8 mouse cellular contexts compared by ENCODE assay signal in genomic region chr9:108307021-108307807, GRCm38 (mm10). TPM values are rescaled to one million over a fixed set of nuclear protein-coding genes. Genes with fewer than 3 reads are reported as not detected.
DNase-seq lines count a peak whose midpoint lies in the region; ATAC-seq and TF ChIP-seq lines count a peak whose summit lies in the region.

No protein-coding gene starts in this region.

- ATAC-seq in CD4-positive, CD25-positive, alpha-beta regulatory T cell, adult 4 months = no peak
- no peak for ATAC-seq in limb, embryonic 15.5 days (ENCODE audit: insufficient number of reproducible peaks, low FRiP score, low TSS enrichment, low read depth)
- ATAC-seq in stomach, postnatal 0 days (ENCODE audit: low FRiP score, low TSS enrichment) = no peak

- H3K9ac ChIP-seq in limb, embryonic 15.5 days = peak overlapping the region; percentile 97
- peak overlapping the region; percentile 99 for H3K9ac ChIP-seq in stomach, postnatal 0 days (ENCODE audit: low read length)

- H3K36me3 ChIP-seq in thymus, adult 2 months (ENCODE audit: control insufficient read depth, insufficient read depth, low read length) = no peaks in the 10 kb centered on the region
- H3K36me3 ChIP-seq in limb, embryonic 15.5 days = peaks cover 20% of the 10 kb centered on the region
- peaks cover 4% of the 10 kb centered on the region; the same call in 1 of the 2 replicates for H3K36me3 ChIP-seq in stomach, postnatal 0 days (ENCODE audit: control insufficient read depth, insufficient read depth, low read length)

- peaks cover 9% of the 10 kb centered on the region for H3K4me1 ChIP-seq in thymus, adult 2 months (replicated peaks; ENCODE audit: control insufficient read depth, insufficient read depth, low read length)
- H3K4me1 ChIP-seq in limb, embryonic 15.5 days = peaks cover 26% of the 10 kb centered on the region
- H3K4me1 ChIP-seq in stomach, postnatal 0 days (replicated peaks; ENCODE audit: control insufficient read depth, insufficient read depth) = peaks cover 7% of the 10 kb centered on the region

- H3K4me3 ChIP-seq in thymus, adult 2 months (ENCODE audit: control insufficient read depth, insufficient read depth, low read length) = peak overlapping the region; percentile 95
- H3K4me3 ChIP-seq in limb, embryonic 15.5 days = peak overlapping the region; percentile 89
- peak overlapping the region; percentile 94 for H3K4me3 ChIP-seq in stomach, postnatal 0 days (ENCODE audit: low read depth, low read length)

- no peak for TF ChIP-seq CTCF in thymus, adult 2 months (IDR thresholded peaks at IDR 0.05; ENCODE audit: borderline replicate concordance, control insufficient read depth, extremely low read depth, insufficient read depth, low read length, poor library complexity)
- TF ChIP-seq CTCF in stomach, postnatal 0 days (IDR thresholded peaks at IDR 0.05; ENCODE audit: low read depth) = no peak

- peak overlapping the region; percentile 65 for H3K27ac ChIP-seq in thymus, adult 2 months (ENCODE audit: control insufficient read depth, insufficient read depth, low read length)
- H3K27ac ChIP-seq in limb, embryonic 15.5 days = peak overlapping the region; percentile 100
- H3K27ac ChIP-seq in stomach, postnatal 0 days (replicated peaks) = peak overlapping the region; percentile 100

- peak overlapping the region; percentile 65 for H3K4me2 ChIP-seq in limb, embryonic 15.5 days
- peak overlapping the region; percentile 61 for H3K4me2 ChIP-seq in stomach, postnatal 0 days (replicated peaks; ENCODE audit: low read depth)

- no peaks in the 10 kb centered on the region for H3K9me3 ChIP-seq in limb, embryonic 15.5 days
- H3K9me3 ChIP-seq in stomach, postnatal 0 days (ENCODE audit: control insufficient read depth, low read length) = no peaks in the 10 kb centered on the region

- 4% methylated on average over 12 of the region's 12 CpGs for WGBS in thymus, adult 2 months
- 7% methylated on average over 12 of the region's 12 CpGs for WGBS in limb, embryonic 15.5 days
- WGBS in stomach, postnatal 0 days = 2% methylated on average over 12 of the region's 12 CpGs

- no peaks in the 10 kb centered on the region for H3K27me3 ChIP-seq in thymus, adult 2 months (ENCODE audit: control insufficient read depth, insufficient read depth, low read length)
- no peaks in the 10 kb centered on the region for H3K27me3 ChIP-seq in limb, embryonic 15.5 days
- H3K27me3 ChIP-seq in stomach, postnatal 0 days (ENCODE audit: control insufficient read depth, insufficient read depth, low read length) = no peaks in the 10 kb centered on the region

- no peak for TF ChIP-seq POLR2A in thymus, adult 2 months (IDR thresholded peaks at IDR 0.05; ENCODE audit: control insufficient read depth, extremely low read depth, insufficient read depth, low read length, poor library complexity)

- TF ChIP-seq EP300 in stomach, postnatal 0 days (optimal IDR thresholded peaks at IDR 0.05) = no peak

- DNase-seq in CD4-positive, CD25-positive, alpha-beta regulatory T cell, adult 2 months (ENCODE audit: low read depth, low spot score) = peak; percentile 41
- DNase-seq in thymus, adult 2 months = no peak
- no peak for DNase-seq in thymus, postnatal 4 days
- no peak for DNase-seq in stomach, postnatal 0 days (ENCODE audit: low spot score)
- no peak for DNase-seq in spleen, adult 18-20 months
- no peak for DNase-seq in adrenal gland, adult 2 months

RNA-seq across cellular contexts. Expression of gene Tcta, which starts 1.3 kb away (rescaled TPM):
- polyA plus RNA-seq in CD4-positive, CD25-positive, alpha-beta regulatory T cell, adult 4 months (2017; shearing (Covaris generic)) = 10 to 100 TPM; 14.8 to 22.7 TPM
- 31.1 and 43.4 TPM in 2 replicates for polyA plus RNA-seq in thymus, adult 2 months (2012; rRNA removed)
- polyA plus RNA-seq in limb, embryonic 15.5 days (2015; fragmentation: Nextera tagmentation; extraction: Ambion mirVana) = 44.3 and 47.6 TPM in 2 replicates
- polyA plus RNA-seq in stomach, postnatal 0 days (2015; fragmentation: Nextera tagmentation; extraction: Ambion mirVana) = 58.2 and 61.4 TPM in 2 replicates
- total RNA-seq in adrenal gland, adult 2 months (2021) = 10 to 100 TPM; 31.3 to 56.7 TPM
- polyA plus RNA-seq in adrenal gland, adult 2 months (2012; rRNA removed) = 42.8 and 46.3 TPM in 2 replicates

RNA-seq across cellular contexts. Expression of gene Rhoa, which starts 1.3 kb away (rescaled TPM):
- polyA plus RNA-seq in CD4-positive, CD25-positive, alpha-beta regulatory T cell, adult 4 months (2017; shearing (Covaris generic)) = 100 to 1,000 TPM; 319 to 423 TPM
- polyA plus RNA-seq in thymus, adult 2 months (2012; rRNA removed) = 148 and 178 TPM in 2 replicates
- polyA plus RNA-seq in limb, embryonic 15.5 days (2015; fragmentation: Nextera tagmentation; extraction: Ambion mirVana) = 470 and 473 TPM in 2 replicates
- polyA plus RNA-seq in stomach, postnatal 0 days (2015; fragmentation: Nextera tagmentation; extraction: Ambion mirVana) = 363 and 370 TPM in 2 replicates
- total RNA-seq in adrenal gland, adult 2 months (2021) = 100 to 1,000 TPM; 355 to 363 TPM
- 169 and 187 TPM in 2 replicates for polyA plus RNA-seq in adrenal gland, adult 2 months (2012; rRNA removed)

RNA-seq across cellular contexts. Expression of gene Amt, which starts 10.6 kb away (rescaled TPM):
- polyA plus RNA-seq in CD4-positive, CD25-positive, alpha-beta regulatory T cell, adult 4 months (2017; shearing (Covaris generic)) = 1 to 10 TPM; 1.4 to 2.0 TPM
- 3.2 and 4.4 TPM in 2 replicates for polyA plus RNA-seq in thymus, adult 2 months (2012; rRNA removed)
- 8.3 and 9.5 TPM in 2 replicates for polyA plus RNA-seq in limb, embryonic 15.5 days (2015; fragmentation: Nextera tagmentation; extraction: Ambion mirVana)
- 10.5 and 11.6 TPM in 2 replicates for polyA plus RNA-seq in stomach, postnatal 0 days (2015; fragmentation: Nextera tagmentation; extraction: Ambion mirVana)
- total RNA-seq in adrenal gland, adult 2 months (2021) = 1 to 10 TPM; 3.3 to 5.5 TPM
- polyA plus RNA-seq in adrenal gland, adult 2 months (2012; rRNA removed) = 2.2 and 2.6 TPM in 2 replicates

RNA-seq across cellular contexts. Expression of gene Nicn1, which starts 17.0 kb away (rescaled TPM):
- 1 to 10 TPM; 2.6 to 6.1 TPM for polyA plus RNA-seq in CD4-positive, CD25-positive, alpha-beta regulatory T cell, adult 4 months (2017; shearing (Covaris generic))
- polyA plus RNA-seq in thymus, adult 2 months (2012; rRNA removed) = 9.0 and 9.2 TPM in 2 replicates
- polyA plus RNA-seq in limb, embryonic 15.5 days (2015; fragmentation: Nextera tagmentation; extraction: Ambion mirVana) = 35.5 and 43.8 TPM in 2 replicates
- polyA plus RNA-seq in stomach, postnatal 0 days (2015; fragmentation: Nextera tagmentation; extraction: Ambion mirVana) = 17.3 and 20.3 TPM in 2 replicates
- total RNA-seq in adrenal gland, adult 2 months (2021) = 10 to 100 TPM; 17.5 to 24.9 TPM
- polyA plus RNA-seq in adrenal gland, adult 2 months (2012; rRNA removed) = 16.6 and 18.8 TPM in 2 replicates

RNA-seq across cellular contexts. Expression of gene Gpx1, which starts 31.5 kb away (rescaled TPM):
- polyA plus RNA-seq in CD4-positive, CD25-positive, alpha-beta regulatory T cell, adult 4 months (2017; shearing (Covaris generic)) = 100 to 1,000 TPM; 464 to 565 TPM
- polyA plus RNA-seq in thymus, adult 2 months (2012; rRNA removed) = 800 and 899 TPM in 2 replicates
- polyA plus RNA-seq in limb, embryonic 15.5 days (2015; fragmentation: Nextera tagmentation; extraction: Ambion mirVana) = 621 and 657 TPM in 2 replicates
- 1,072 and 1,116 TPM in 2 replicates for polyA plus RNA-seq in stomach, postnatal 0 days (2015; fragmentation: Nextera tagmentation; extraction: Ambion mirVana)
- 100 to 1,000 TPM; 694 to 927 TPM for total RNA-seq in adrenal gland, adult 2 months (2021)
- polyA plus RNA-seq in adrenal gland, adult 2 months (2012; rRNA removed) = 1,573 and 1,924 TPM in 2 replicates
